Mouse (Mus musculus) megakaryocyte-erythroid progenitor cell, adult 5-6 weeks (primary cell): ENCODE results near the gene Gm10057. TPM values are rescaled to one million over a fixed set of nuclear protein-coding genes. Genes with fewer than 3 reads are reported as not detected.
"Not testable (repeated sequence)": the region's sequence is repeated elsewhere in the genome, so short reads cannot be mapped to it uniquely, and the experiment has no call there.

Source experiments
- ATAC-seq: replicated peaks from 2 replicates; pipeline ENCODE4 v1.8.0; 2016; ENCODE audit warnings: mild to moderate bottlenecking, inconsistent platforms; ENCODE audit not compliant: severe bottlenecking, poor library complexity, low FRiP score, low TSS enrichment
- total RNA-seq, 2 experiments: library from RNA; stranded (forward) in 1 of 2; stranded (reverse) in 1 of 2; fragments of 200-1000, 215-1000 nt in 1 of 2; fragments of >200 nt in 1 of 2; fragmentation: Nextera tagmentation in 1 of 2; gene quantifications; 2 replicates each; pipeline ENCODE4 v1.2.3; 2014 to 2017

Gm10057 gene
- total RNA-seq (2014; fragmentation: Nextera tagmentation) (not detected in 2 replicates), total RNA-seq (2017) (not detected in 2 replicates)

DNA sequence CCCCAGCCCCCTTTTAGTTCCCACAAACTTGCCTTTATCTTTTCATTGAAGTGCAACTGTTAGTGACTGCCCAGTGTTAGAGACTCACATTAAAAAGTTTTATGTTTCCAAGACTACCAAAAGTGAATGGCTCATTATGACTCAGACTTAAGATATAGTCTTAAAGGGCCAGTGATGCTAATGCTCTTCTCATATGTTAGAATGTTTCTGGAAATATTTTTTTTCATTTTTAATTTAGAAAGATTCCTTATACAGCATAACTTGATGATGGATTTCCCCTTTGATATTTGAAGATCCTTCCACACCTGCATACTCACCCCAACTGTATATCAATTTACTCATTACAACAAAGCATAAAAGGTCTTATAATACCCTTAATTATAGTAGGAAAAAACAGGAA is at the start of gene Gm10057:
Gm10057 (minus strand) TSS at position 101 of the 400 bp plus-strand sequence.
- not testable (repeated sequence) for ATAC-seq

DNA sequence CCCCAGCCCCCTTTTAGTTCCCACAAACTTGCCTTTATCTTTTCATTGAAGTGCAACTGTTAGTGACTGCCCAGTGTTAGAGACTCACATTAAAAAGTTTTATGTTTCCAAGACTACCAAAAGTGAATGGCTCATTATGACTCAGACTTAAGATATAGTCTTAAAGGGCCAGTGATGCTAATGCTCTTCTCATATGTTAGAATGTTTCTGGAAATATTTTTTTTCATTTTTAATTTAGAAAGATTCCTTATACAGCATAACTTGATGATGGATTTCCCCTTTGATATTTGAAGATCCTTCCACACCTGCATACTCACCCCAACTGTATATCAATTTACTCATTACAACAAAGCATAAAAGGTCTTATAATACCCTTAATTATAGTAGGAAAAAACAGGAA is 21.1 kb downstream of the Gm10057 start, which contains the start of gene 4921511M17Rik:
4921511M17Rik (minus strand) TSS at position 101 of the 400 bp plus-strand sequence.
- ATAC-seq, result not testable (repeated sequence)

DNA sequence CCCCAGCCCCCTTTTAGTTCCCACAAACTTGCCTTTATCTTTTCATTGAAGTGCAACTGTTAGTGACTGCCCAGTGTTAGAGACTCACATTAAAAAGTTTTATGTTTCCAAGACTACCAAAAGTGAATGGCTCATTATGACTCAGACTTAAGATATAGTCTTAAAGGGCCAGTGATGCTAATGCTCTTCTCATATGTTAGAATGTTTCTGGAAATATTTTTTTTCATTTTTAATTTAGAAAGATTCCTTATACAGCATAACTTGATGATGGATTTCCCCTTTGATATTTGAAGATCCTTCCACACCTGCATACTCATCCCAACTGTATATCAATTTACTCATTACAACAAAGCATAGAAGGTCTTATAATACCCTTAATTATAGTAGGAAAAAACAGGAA is 42.3 kb downstream of the Gm10057 start, which contains the start of gene Samt1:
Samt1 (minus strand) TSS at position 101 of the 400 bp plus-strand sequence.
- ATAC-seq, result not testable (repeated sequence)

Other genes starting within 250 kb of the Gm10057 start
- not detected in 2 replicates for gene Spin2c, start 222.8 kb downstream of the Gm10057 start, total RNA-seq (2014; fragmentation: Nextera tagmentation)
- gene Spin2c, start 222.8 kb downstream of the Gm10057 start, total RNA-seq (2017), result 7.8 TPM in 1 of 2 replicates, not detected in the other
- gene Samt1, start 42.4 kb downstream of the Gm10057 start, total RNA-seq (2014; fragmentation: Nextera tagmentation), result not detected in 2 replicates
- not detected in 2 replicates for gene Samt1, start 42.4 kb downstream of the Gm10057 start, total RNA-seq (2017)
- not detected in 2 replicates for gene 4921511M17Rik, start 21.2 kb downstream of the Gm10057 start, total RNA-seq (2014; fragmentation: Nextera tagmentation)
- not detected in 2 replicates for gene 4921511M17Rik, start 21.2 kb downstream of the Gm10057 start, total RNA-seq (2017)
- not detected in 2 replicates for gene Gm15140, start 65.6 kb upstream of the Gm10057 start, total RNA-seq (2014; fragmentation: Nextera tagmentation)
- not detected in 2 replicates for gene Gm15140, start 65.6 kb upstream of the Gm10057 start, total RNA-seq (2017)